Mouse (Mus musculus) bone marrow, adult 2 months (tissue): ENCODE results near the gene Sec1.

Experiments
- CTCF ChIP-seq: fragments of 200-500 bp; IDR thresholded peaks from 2 replicates; pipeline ENCODE4 v1.5.1; 2011; ENCODE audit warnings: low read length, control low read depth; ENCODE audit not compliant: control insufficient read depth, insufficient read depth
- POLR2A ChIP-seq: fragments of 200-500 bp; IDR thresholded peaks from 2 replicates; pipeline ENCODE4 v1.6.1; 2011; ENCODE audit warnings: low read depth, mild to moderate bottlenecking, control low read depth, low read length, borderline replicate concordance; ENCODE audit not compliant: control insufficient read depth

DNA sequence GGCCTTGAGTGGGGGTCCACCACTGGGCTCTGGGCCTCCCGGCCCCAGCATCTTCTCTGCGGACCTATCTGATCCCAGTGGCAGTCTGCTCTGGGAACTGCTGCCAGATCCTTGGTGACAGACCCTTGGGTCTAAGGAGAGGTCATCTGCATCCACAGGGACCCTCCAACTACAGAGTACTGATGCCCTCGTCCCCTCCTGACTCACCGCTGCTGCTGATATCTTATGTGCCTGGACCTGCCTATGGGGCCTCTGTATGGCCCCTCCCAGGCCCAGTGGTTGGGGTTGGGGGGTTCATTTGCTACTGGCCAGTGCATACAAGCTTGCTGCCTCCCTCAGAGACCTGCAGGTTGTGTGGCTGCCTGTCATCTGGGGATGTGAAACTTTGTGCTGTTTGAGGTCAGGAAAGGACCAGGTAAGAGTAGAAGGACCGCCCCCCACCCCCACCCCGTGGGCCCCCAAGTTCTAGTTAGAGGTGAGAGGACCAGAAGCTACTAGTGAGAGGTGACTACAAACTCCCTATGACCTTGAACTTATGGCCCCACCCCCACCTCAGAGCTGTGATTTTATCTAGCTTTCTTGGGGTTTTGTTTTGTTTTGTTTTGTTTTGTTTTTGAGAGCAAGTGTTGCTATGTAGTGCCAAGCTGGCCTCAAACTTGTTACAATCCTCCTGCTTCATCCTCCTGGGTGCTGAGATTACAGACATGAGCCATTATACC is 49.2 kb downstream of the Sec1 start:
- TF ChIP-seq CTCF (no peak), POLR2A (no peak)
